Mouse (Mus musculus) lung, postnatal 4 days (tissue): Measurements from ENCODE around the gene Ankrd35.
"Not testable (repeated sequence)": the region's sequence is repeated elsewhere in the genome, so short reads cannot be mapped to it uniquely, and the experiment has no call there.

Experiments used
- DNase-seq, 2 experiments: peaks; one replicate each; pipeline ENCODE4 v3.0.0; 2021

The Ankrd35 gene

DNA sequence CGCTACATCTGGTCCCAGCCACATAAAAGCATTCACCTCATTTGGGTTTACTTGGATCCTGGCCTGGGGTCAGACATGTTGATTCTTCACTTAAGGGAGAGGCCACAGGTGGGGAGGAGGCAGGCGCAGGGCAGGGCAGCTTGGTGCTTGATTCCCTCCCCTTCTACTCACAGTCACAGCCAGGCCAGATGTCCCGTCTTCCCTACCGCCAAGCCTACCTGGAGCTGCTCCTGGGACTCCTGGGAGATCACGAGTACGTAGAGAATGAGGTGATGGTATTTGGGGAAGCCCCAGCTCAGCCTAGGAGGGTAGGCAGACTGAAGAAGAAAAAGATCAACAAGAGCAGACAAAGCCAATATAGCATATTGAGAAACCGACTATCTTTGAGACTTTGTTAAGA lies 37.1 kb downstream of the Ankrd35 start:
- no peak for DNase-seq

DNA sequence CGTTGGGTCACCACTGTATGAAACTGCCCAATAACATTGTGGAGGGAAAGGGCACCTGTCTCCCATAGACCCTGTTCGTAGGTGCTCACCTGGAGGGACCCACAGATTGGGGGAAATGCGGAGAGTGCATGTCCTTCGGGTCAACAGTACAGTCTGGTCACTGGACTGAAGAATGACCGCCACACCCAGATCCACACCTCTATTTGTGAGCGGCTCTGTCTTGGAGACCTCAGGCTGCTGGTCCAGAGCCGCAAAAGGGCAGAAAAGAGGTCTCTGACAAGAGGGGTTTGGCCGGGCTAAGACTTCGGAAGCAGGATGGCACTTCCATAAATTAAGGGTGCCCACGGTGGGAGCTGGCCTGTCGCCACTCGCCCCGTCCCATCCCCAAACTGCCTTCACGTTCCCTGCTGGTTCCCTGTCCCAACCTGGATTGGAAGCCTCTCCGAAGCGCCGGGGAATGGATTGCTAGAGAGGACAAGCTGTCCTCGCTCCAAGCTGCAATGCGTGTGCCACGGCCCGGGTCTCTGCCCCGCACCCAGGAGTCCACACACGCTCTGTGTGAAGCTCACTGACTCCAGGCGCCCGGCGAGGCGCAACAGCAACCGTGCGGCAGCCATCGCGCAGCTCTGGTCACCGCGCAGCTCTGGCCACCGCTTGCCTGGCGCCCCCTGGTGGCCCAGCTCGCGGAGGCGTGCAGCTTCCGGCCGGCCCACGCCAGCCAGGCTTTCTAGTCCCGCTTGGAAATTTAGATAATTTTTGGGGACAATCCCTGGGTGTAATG lies 38.2 kb downstream of the Ankrd35 start, which contains the start of gene Nudt17:
TSS of gene Nudt17 (minus strand) at position 660 of the 781 bp plus-strand sequence.
- peak; percentile 88 to 89 for DNase-seq

DNA sequence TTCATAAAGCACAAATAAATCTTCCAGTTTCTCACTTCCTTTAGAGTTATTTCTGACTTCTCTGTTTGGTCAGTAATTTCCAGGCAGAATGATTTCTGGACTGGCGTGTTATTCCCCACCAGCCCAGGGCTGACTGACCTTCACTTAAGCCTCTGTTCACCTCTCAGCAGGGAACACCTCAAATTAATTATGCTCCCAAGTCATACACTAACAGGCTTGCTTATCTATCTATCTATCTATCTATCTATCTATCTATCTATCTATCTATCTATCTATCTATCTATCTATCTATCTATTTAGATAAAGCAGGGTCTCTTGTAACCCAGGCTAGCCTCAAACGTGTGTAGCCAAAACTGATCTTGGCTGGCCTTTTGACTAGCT lies 38.7 kb downstream of the Ankrd35 start:
- DNase-seq, result no peak

DNA sequence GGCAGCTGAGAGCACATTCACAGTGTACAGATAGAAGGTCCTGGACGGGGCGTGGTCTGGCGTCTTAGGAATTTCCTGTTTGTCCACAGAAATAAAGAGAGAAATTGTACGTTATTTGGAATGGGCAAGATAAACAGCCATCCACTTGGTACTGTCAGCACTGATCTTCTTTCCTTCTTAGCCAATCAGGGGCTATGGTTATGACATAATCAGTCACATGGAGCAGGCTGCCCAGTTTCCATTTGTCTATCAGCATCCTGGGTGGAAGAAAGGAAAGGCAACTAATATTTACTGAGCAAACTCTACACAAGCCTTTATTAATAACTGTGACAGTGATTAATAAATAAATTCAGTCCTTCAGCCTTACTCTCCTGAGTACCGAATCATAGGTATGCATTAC lies 44.4 kb downstream of the Ankrd35 start:
- no peak for DNase-seq

DNA sequence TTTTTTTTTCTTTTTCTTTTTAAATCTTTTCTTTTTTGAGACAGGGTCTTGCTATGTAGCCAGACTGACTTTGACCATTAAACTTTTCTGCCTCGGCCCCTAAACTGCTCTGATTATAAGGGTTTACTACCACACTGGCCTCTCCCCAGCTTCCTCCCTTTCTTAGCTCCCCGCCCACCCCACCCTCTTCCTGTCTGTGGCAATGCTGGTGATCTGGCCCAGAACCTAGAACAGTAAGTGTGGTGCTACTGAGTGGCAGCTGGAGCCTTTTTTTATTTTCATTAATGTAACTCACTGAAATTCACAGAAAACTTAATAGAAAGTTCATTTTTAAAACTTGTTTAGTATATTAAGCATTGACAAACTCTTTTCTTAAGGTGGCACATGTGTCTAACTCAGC lies 45.9 kb downstream of the Ankrd35 start:
- DNase-seq, result no peak

DNA sequence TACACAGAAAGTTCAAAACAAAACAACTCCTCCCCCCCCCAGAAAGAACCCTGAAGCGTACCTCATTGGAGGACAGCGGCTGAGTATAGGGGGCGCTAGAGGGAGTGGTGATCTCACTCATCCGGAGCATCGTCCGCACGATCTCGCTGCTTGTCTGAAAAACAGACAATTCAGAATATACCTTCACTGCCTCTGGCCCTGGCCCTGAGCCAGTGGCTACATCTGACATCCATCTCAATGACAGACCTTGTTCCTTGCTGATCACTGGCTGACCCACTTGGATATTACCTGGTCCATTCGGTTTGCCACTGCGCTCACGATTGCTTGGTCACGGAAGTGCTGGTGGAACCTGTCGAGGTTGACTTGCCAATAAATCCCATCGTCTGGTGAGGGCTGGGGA lies 49.2 kb downstream of the Ankrd35 start:
- DNase-seq, result peak in 1 of 2 experiments; percentile 42

DNA sequence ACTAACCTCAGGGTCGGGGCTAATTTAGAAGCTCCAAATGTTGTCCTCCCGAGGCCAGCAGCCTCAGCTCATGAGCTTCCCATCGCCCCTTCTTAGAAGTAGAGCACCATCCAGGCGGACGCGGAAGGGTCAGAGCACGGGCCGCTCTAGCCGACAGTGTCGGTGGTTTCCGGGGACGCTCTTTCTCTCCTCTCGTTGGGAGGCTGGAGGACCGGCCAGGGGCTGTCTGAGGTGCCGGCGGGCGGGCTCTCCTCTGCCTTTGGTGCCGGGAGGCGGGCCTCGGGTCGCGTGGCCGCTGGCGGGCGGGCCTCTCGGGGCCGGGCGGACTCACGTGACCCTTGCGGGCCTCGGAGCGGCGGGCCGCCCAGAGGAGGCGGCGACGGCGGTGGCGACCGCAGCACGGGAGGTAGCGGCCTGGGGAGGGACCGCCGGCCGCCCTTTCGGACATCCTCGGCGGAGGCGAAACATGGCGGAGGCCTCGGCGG lies 57.5 kb downstream of the Ankrd35 start, which contains the start of the genes Polr3c and Rnf115:
TSS of gene Polr3c (minus strand) at position 286 of the 485 bp plus-strand sequence.
TSS of gene Rnf115 (plus strand) at position 322 of the 485 bp plus-strand sequence.
- DNase-seq, result peak; percentile 97 to 99

DNA sequence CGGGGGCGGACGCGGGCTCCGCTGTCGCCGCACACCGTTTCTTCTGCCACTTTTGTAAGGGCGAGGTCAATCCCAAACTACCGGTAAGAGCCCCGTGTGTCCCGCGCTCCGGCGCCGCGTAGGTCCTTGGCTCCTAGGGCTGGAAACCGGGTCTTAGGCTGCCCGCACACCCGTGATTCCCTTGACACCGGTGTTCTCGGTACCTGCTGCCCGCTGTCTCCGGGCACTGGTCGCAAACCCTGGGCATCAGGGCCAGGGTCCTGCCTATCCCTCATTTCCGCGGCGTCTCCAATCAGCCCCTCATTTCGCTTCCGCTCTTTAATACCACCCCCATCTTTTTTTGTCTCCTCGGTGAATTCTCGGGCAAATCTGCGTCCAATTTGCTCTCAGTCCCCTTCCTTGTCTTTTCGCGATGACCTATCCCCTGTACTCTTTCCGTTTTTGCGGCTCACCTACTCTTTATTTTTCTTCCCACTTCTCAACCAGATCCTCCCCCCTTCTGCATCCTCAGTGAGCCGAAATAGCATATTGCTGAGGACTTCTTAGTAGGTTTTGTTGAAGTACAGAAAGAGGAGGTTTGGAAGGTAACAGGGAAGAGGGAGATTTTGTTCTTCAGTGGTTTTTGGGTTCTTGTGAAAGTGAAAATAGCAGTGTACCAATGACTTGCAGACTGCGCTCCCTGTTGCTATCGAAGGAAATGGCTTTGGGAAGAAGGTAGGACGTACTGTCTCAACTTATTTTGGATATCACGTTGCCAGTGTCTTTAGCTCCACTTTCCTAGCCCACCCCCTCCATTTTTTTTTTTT lies 58.1 kb downstream of the Ankrd35 start:
- no peak for DNase-seq

DNA sequence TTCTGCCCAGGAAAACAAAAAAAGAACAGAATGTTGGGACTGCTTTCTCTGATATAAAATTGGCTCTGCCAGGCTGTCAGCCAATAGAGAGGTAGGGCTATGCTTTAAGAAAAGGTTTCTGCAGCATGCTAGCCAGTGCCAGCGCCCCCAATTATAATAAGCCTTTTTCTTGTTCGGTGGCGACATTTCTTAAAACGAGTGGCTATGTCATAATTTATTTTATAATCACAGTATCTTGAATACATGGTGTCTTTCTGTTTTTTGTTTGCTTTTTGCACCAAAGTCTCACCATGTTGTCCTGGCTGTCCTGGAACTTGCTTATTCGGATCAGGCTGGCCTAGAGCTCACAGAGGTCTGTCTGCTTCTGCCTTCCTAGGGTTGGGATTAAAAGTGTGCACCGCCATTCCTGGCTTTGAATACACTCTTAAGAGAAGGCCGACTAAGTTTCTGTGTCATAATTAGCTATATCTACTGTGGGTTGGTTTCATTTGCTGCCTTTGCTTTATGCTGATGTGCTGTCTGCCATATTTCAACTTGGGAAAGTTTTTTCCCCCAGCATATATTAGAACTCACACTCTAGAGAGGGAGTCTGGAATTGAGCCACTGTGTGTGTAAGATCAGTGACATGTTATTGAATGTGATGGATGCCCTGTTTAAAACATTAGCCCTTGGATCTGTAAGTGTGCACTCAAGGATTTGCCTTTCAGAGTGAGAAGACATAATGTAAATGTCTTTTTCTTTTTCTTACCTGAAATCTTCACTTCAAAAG lies 58.9 kb downstream of the Ankrd35 start:
- DNase-seq, result no peak

DNA sequence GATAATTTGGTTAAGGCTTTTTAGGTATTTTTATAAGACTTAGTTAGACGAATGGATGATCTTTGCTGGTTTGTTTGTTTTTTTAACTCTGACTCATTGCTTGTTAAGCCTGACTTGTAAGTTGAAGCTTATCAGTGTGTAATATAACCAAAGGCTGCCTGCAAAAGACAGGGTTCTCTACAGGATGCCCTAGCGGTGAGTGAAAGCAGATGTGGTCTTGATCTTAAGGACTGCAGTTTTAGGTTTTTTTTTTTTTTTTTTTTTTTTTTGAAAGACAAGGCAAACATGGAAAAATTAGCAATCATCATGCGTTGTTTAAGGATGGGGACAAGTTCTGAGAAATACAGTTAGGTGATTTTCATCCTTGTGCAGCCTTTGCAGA lies 59.5 kb downstream of the Ankrd35 start:
- no peak for DNase-seq

DNA sequence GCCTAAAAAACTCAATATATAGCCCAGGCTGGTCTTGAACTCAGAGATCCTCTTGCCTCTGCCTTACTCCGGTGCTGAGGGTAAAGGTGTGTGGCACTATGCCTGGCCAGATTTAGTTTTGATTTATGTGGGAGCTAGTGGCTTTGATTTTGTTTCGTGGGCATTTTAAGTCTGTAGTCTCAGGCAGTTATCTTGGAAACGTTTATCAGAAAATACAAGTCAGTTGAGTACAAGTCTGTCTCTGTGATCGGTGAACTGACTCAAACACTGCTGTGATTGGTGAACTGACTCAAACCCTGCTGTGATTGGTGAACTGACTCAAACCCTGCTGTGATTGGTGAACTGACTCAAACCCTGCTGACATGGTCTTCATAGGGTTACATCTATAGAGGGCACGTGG lies 60.9 kb downstream of the Ankrd35 start:
- DNase-seq, result no peak

DNA sequence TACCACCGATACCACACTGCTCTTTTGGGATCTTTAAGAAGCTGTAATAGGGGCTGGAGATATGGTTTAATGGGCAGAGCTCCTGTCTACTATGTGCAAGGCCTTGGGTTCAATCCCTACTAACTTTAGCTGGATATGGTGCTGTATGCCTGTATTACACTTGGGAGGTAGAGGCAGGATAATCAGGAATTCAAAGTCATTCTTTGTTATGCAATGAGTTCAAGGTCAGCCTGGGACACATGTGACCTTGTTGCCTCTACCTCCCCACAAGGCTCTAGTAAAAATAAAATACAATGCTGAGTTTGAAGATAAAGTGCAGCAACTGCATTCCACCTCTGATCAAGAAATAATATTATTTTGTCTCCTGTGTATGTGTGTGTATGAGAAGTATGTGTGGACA lies 64.1 kb downstream of the Ankrd35 start:
- DNase-seq, result no peak

DNA sequence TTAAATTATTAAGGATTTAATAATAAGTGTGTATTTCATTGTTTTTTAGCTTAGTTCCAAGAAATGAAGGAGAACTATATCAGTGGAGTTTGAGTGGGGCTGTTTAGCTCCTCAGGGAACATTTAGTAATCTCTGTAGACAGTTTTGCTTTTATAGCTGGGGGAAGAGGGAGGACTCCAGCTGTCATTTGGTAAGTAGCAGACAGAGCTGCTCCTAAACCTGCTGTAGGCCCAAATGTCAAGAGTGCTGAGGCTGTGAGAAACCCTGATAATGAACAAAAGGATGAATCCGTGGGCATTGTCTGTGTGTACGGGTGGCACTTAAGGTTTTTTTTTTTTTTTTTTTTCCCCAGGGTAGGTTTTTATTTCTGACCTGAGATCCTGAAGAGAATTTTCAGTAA lies 65.3 kb downstream of the Ankrd35 start:
- no peak for DNase-seq

DNA sequence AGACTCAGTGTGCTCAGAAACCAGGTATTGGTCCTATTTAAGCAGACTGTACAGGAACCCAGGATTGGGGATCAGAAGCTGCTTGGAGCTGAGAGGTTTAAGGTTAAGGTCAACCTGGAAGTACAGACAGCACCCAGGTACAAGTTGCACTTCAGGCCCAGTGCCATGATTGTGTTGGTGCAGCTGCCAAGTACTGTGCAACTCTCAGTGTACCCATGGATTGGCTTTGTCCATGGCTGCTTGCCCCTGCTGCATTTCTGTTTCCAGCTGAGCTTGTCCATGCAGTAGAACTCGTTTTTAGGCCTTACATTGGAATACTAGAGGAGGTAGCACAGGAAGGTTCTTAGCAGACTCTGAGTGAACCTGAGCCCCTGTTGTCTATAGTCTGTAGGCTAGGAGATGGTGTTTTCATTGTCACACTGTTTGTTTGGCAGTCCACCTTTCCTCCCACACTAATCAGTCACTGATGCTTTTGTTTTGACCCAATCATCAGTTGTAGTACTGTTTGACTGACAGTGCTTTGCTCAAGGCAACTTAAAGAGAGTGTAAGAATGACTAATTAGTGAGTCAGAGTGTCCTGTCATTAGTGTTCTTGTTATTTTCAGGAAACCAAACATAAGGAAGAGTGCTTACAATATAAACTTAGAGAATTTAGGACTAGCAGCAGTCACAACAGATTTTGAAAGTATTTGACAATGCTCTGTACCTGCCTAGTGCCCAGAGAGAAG lies 67.2 kb downstream of the Ankrd35 start:
- no peak for DNase-seq

DNA sequence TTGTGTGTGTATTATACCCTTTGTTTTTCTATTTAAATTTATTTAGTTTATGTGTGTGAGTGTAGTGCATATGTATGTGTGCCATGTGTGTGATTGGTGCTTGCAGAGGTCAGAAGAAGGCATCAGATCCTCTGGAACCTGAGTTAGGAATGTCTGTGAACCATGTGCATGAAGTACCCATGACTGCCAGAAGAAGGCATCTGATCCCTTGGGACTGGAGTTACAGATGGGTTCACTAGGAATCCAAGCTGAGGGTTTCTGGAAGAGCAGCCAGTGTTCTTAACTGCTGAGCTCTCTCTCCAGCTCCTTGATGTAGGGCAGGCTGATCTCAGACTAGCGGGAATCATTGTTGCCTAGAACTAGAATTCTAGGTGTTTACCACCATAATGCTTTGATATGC lies 68.1 kb downstream of the Ankrd35 start:
- DNase-seq, result no peak

DNA sequence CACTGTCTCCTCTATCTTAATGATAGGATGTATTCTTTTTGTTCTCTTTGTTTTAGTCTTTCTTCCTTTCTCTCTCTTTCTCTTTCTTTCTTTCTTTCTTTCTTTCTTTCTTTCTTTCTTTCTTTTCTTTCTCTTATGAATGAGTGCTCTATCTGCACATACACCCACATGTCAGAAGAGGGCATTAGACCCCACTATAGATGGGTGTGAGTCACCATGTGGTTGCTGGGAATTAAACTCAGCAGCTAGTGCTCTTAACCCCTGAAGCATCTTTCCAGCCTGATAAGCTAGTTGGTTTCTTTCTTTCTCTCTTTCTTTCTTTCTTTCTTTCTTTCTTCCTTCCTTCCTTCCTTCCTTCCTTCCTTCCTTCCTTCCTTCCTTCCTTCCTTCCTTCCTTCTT lies 70.3 kb downstream of the Ankrd35 start:
- not testable (repeated sequence) for DNase-seq
